Mouse (Mus musculus) yolk sac, embryonic 10.5 days (tissue): ENCODE measurements at regions not wholly inside any gene's neighbourhood (a gene's known extent, or its start where the extent isn't known, plus 50 kb on each side); places are given as distances from the start of the nearest gene placed in this dataset.
"Not testable (repeated sequence)": the region's sequence is repeated elsewhere in the genome, so short reads cannot be mapped to it uniquely, and the experiment has no call there.

Experiments
- DNase-seq: peaks from one replicate; pipeline ENCODE4 v3.0.0-alpha.2; 2017; ENCODE audit warnings: low spot score

GRCm38 (mm10) chr4:101366905-101367679 lies 52.0 kb upstream of the Ak4 start:
- no peak for DNase-seq

- DNase-seq = no peak
Measured at GRCm38 (mm10) chr4:101365299-101365698, 53.8 kb upstream of the Ak4 start.

GRCm38 (mm10) chr4:101364716-101365115 lies 54.4 kb upstream of the Ak4 start:
- no peak for DNase-seq

GRCm38 (mm10) chr4:101363231-101363630 lies 55.8 kb upstream of the Ak4 start:
- not testable (repeated sequence) for DNase-seq

- no peak for DNase-seq
Measured at GRCm38 (mm10) chr4:101361779-101362178, 57.3 kb upstream of the Ak4 start.

- DNase-seq = no peak
Measured at GRCm38 (mm10) chr4:101360296-101360695, 58.8 kb upstream of the Ak4 start.

GRCm38 (mm10) chr4:101359119-101359518 lies 60.0 kb upstream of the Ak4 start:
- DNase-seq = no peak

GRCm38 (mm10) chr4:101358525-101358924 lies 60.6 kb upstream of the Ak4 start:
- DNase-seq = no peak

- no peak for DNase-seq
Measured at GRCm38 (mm10) chr4:101357923-101358322, 61.2 kb upstream of the Ak4 start.

GRCm38 (mm10) chr4:101356954-101357891 lies 61.9 kb upstream of the Ak4 start:
- DNase-seq = no peak

GRCm38 (mm10) chr4:101356093-101356953 lies 62.8 kb upstream of the Ak4 start:
- DNase-seq = peak; percentile 69

- DNase-seq = peak; percentile 13
Measured at GRCm38 (mm10) chr4:101355431-101356092, 63.5 kb upstream of the Ak4 start.

- no peak for DNase-seq
Measured at GRCm38 (mm10) chr4:101354951-101355350, 64.1 kb upstream of the Ak4 start.

- no peak for DNase-seq
Measured at GRCm38 (mm10) chr4:101354086-101354855, 64.8 kb upstream of the Ak4 start.

- DNase-seq = no peak
Measured at GRCm38 (mm10) chr4:101352178-101352577, 66.9 kb upstream of the Ak4 start.

- no peak for DNase-seq
Measured at GRCm38 (mm10) chr4:101351716-101352115, 67.4 kb upstream of the Ak4 start.

GRCm38 (mm10) chr4:101350656-101351055 lies 68.4 kb upstream of the Ak4 start:
- no peak for DNase-seq

GRCm38 (mm10) chr4:101350222-101350621 lies 68.9 kb upstream of the Ak4 start:
- DNase-seq = no peak

- peak; percentile 30 for DNase-seq
Measured at GRCm38 (mm10) chr4:101349413-101349812, 69.7 kb upstream of the Ak4 start.

GRCm38 (mm10) chr4:101347309-101347708 lies 71.8 kb upstream of the Ak4 start:
- DNase-seq = no peak
